Mouse (Mus musculus) erythroid progenitor cell, adult 5-6 weeks (primary cell): Measurements from ENCODE around the gene Ccdc136. TPM values are rescaled to one million over a fixed set of nuclear protein-coding genes. Genes with fewer than 3 reads are reported as not detected.
"Not testable (repeated sequence)": the region's sequence is repeated elsewhere in the genome, so short reads cannot be mapped to it uniquely, and the experiment has no call there.

Source experiments
- ATAC-seq: replicated peaks from 2 replicates; pipeline ENCODE4 v1.8.0; 2016; ENCODE audit warnings: moderate number of reproducible peaks, mild to moderate bottlenecking, moderate TSS enrichment, inconsistent platforms; ENCODE audit not compliant: poor library complexity, low FRiP score, severe bottlenecking
- total RNA-seq, 2 experiments: library from RNA; stranded (forward) in 1 of 2; stranded (reverse) in 1 of 2; fragments of 150-400 nt in 1 of 2; fragments of 186-747, 209-891 nt in 1 of 2; gene quantifications; 2 replicates each; pipeline versions ENCODE4 v1.2.3 to v1.2.4; 2015 to 2017; ENCODE audit warnings: low replicate concordance in 2 of 2

The Ccdc136 gene
- total RNA-seq, 2 experiments from 2014 or later: not detected

DNA sequence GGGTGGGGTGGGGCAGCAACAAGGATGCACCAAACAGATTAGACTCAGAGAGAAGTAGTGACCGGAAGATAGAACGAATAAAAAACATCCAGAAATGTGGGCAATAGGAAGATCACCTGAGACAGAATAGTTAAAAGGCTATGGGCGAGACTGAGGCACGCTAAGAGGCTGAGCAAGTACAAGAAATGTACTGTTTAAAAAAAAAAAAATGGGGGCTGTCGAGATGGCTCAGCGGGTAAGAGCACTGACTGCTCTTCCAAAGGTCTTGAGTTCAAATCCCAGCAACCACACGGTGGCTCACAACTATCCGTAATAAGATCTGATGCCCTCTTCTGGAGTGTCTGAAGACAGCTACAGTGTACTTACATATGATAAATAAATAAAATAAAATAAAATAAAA, 4.9 kb upstream of the Ccdc136 start:
- not testable (repeated sequence) for ATAC-seq

DNA sequence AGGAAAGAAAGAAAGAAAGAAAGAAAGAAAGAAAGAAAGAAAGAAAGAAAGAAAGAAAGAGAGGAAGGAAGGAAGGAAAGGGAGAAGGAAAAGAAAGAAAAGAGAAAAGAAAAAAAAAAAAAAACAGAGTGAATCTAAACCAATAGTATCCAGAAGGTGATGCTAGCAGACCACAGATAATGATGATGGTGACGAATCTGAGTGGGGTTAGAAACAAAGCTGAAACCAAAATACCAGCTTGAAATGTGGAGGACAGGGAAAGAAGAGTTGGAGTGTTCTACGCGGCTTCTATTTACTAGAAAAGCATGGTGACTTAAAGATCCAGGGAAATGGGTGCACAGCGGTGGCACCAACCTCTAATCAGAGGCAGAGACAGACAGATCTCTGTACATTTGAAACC, 4.3 kb upstream of the Ccdc136 start:
- no peak for ATAC-seq

DNA sequence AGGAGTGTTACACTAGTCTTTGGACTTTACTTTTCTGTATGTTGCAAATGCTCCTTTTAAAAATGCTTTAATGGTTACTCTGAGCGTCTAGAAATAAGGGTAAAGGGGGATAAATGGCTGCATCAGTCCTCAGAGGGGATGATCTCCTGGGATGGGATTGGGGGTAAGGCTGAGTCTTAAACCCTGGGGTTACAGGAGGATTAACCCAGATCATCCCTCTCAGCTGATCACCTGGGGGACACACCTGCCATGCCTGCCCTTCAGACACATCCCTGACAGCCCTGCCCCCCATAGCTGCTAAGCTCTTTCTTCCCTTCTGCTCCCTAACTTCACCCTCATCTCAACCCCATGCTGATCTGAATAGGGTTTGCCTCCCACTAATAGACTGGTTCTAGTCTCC, 1.8 kb upstream of the Ccdc136 start:
- ATAC-seq: no peak

DNA sequence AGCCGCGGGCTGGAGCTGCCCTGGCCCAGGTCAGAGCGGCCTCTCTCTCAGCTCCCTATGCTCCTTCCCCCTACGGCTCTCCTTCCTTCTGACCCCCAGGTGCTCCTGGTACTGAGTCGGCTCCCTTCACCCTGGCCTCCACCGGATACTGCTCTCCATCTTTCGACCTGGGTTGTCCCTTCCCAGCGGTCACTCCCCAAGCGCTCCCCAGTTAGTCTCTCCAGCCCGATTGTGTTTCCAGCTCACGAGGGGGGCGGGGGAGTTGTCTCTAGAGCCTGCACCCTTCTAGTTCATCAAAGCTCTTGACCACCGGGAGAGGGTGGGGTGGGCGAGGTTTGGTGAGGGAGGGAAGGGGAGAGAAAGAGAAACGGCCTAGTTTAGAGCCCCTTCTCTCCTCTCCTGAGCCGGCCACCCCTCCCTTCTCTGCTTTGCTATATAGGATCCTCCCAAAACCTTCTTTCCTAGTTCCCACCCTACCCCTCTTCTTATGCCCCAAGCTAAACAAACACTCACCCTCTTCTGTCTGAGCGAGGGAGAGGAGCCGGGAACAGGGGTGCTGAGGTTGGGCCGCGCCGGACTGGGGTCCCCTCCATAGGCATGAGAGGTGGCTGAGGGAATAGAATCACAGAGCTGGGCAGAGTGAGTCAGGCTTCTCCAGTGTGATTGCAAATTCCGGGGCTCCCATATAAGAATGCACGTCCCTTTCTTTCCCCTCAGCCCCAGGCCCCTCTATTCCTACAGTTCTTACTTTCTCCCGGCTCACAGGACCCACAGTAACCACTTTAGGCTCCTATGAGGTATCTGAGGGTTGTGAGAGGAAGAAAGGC, 818 bp downstream of the Ccdc136 start:
- ATAC-seq: no peak

DNA sequence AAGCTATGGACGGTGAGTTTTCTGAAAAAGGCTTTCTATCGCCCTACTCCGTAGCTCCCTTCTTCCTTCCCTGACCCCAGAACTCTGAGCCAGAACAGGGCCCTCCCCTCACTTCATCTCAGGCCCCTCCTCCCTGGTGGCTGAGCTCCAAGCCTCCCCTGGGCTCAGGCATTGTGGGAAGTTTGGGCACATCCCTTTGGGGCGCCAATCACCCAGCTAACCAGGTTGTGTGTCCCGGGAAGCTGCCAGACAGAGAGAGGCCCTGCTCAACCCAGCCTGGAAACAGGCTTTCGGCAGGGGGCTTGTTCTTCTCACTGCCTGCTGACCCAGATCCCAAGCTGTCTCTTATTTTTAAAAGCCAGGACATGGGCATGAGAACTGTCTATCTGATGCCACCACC, 1.5 kb downstream of the Ccdc136 start:
- ATAC-seq: no peak

DNA sequence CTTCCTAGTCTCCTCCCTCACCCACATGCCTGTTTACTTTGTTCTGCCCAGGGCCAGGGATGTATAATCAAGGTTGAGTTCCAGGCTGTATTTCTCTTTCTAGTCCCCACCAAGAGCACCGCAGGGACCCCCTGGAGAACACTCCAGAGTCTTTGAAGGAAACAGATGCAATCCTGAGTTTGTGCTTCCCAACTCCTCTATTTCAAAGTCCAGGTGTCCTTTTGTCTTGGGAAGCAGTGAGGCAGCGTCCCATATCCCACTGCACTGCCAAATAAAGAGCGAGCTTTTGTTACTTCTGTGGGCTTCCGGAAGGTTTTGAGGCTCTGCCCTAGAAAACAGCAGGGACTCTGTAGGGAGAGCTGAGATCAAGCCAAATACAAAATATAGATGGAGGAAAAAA, 3.7 kb downstream of the Ccdc136 start:
- ATAC-seq: no peak

DNA sequence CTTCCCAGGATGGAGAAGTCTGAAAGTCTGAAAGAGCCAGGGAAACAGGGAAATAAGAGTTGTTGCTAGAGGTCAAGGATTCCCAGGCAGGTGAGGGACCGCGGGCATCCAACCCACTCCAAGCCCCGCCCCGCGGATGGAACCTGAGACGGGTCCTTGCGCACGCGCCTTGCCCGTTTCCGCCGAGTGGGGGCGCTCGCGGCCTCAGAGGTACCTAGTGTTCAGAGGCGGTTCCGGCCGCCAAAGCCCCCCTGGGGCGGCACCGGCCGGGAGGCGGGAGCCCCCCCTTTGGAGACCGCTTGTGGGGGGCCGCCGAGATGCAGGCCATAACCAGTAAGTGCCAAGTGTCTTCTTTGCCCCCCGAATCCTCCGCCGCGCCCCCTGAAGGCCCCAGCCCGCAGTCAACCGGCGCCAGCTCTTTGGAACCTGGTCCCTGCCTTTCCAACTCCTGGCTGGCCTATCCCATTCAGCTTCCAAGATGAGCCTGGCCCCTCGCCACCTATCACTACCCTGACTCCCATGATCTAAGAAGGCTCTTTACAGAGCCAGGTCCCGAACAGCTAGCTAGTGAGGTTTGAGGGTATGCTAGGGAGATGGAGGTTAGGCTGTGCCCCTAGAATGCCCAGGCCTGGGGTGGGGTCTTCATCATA, 6.7 kb downstream of the Ccdc136 start:
- ATAC-seq: no peak

DNA sequence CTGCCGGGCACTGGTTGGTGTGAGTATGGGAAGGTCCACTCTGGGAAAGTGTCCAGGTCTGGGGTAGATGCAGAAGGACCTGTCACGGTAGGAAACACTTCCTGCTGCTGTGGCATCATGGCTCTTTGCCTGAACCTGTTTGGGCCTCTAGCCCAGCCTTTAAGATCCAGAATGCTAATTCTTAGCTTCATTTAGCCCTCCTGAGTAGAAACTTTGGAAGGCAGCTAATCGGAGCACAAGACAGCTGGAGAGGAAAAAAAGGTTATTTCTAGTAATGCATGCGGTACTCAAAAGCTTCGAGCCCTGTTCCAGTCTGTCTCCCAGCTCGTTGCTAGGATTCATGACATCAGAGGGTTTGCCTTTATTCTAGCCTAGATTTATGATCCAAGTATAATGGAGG, 10.3 kb downstream of the Ccdc136 start:
- no peak for ATAC-seq

DNA sequence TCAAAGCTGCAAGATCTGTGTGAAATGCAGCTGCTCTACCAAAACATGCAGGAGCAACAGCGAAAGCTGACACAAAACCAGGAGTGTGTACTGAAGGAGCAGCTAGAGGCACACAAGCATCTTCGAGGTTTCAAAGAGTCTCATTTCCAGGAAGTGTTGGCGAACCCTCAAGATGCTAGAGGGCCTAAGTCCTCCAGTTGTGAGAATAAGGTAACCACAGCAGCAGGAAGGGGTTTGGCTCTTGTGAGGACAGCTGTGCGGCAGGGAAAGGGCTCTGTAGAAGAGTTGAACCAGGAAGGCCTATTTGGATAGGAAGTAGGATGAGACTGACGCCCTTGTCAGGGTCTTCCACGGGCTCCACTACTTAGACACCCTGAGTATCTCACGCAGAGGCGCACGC, 19.3 kb downstream of the Ccdc136 start:
- no peak for ATAC-seq

DNA sequence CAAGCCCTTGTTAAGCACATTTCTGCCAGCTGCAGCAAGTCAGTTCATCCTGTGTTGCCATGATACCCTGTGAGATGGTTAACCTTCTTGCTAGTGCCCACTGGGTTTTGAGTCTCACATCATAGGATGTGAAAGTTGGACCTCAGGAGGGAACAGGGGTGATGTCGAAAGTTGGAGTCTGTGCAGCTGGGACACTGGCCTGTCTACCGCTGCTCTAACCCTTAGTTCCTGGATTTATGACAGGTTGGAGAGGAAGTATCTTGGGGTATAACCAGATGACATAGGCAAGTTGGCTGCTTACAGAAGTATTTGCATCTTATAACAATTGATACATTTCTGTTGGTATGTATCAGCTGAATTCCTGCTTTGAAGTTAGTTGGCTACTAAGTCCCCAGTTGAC, 24.5 kb downstream of the Ccdc136 start:
- no peak for ATAC-seq

DNA sequence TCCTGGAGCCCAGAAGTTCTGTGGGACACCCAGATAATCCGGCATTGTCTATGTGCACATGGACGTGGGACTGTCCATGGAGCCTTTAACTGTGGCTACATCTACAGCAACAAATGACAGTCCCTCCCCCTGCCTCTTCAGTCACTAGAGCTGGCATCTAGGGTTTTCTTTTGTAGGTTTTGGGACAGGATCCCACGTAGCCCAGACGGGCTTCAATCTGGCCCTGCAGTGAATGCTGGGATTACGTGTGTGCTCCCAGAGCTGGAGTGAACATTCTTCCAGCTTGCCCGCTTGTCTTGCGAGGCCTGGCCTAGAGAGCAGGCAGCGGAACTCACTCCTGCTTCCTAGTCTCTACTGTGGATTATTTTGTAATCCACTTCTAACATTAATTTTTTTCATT, 29.0 kb downstream of the Ccdc136 start:
- no peak for ATAC-seq

DNA sequence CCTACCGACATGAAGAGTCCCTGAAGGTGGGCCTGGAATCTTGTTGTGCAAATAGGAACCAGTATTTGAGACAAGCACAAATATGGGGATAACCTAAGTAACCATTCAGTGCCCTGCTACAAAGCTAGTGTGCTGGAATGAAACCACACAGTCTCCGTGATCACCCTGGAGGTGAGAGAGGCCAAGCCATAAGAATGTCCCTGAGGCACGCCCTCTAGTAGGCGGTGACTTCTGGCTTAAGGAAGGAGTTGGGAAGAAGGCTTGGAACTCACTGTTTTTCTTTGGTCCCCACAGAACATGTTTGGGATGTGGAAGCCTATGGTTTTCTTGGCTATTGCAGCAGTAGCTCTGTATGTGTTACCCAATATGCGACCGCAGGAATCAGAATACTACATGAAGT, 30.2 kb downstream of the Ccdc136 start:
- no peak for ATAC-seq

DNA sequence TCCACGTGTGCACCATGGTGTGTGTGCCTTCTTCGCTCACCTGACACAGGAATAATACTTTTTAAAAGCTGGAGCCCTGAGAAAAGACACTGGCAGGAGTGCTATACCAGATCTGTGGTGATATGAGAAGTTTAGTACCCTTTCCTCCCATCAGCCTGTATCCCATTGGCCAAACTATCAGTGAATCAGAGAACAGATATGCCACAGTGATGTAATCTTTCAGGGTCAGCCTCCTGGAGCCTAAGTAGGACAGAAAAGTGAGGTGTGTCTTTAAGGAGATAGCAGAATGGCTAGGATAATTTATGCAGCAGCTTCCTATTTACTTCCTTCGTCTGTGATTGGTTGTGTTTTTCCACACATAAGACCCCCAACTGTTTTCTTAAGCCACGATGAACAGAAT, 32.1 kb downstream of the Ccdc136 start:
- no peak for ATAC-seq

DNA sequence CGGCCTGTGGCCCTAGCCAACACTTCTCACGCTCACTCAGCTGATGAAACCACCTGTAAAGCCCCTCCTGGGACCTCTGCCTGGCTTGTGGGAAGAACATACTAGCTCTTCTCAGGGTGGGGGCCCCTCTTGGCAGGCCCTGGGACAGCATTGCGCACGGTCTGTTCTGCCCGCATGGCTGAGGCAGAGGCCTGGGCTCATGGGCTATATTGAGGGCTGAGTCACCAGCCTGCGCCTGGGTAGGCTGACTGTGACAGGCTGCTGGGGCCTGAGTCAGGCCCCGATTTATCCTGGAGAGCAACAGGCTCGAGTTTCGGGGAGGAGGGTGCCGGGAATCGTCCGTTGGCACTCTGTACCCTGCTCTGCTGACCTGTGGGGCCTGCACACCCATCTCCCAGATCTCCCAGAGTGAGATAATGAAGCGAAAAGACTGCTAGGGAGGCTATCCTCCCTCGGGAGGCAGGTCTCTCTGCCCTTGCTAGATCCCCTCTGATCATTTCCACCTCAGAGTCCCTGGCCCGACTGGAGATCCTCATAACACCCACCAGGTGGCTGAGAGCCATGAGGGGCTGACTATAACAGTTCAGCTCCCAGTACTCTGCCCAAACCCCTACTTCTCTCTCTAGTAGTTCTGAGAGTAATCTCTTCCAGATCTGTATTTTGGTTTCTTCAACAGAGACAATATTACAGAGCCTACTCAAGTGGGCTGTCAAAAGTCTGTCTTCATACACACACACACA, 34.7 kb downstream of the Ccdc136 start:
- ATAC-seq: no peak

DNA sequence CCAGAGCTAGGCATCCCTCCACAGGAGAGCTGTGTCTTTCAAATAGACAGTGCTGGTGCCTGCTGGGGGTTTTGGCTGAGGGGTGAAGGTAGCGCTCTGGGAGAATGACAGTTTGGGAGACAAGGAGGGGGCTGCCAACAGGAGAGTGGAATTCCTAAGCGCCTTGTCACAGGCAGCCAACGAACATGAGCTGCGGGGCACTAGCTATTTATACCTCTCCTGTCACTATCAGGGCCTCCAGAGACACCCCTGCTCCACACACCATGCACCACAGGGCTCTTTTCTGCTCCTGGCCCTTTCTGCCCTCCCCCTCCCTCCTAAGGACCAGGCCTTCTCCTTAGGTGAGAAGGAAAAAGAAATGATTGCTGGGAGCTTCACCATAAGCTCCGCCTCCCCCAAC, 35.4 kb downstream of the Ccdc136 start:
- no peak for ATAC-seq

DNA sequence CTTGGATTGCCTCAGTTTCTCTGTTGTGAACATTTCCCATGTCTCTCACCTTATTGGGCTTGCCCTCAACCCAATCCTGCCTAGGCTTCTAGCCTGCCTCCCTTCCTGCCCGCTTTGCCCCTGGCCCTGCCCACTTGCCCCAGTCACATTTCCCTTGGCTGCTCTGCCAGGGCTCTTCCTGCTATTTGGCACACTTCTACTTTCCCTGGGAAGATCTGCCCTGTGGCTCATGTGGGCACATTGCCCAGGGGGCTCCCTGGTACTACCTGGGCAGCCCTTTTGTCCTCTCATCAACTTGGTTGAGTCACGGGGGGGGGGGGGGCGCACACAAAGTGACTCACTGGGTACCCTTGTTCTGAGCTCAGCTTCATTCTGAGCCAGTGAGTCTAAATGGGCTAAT, 36.0 kb downstream of the Ccdc136 start:
- no peak for ATAC-seq

DNA sequence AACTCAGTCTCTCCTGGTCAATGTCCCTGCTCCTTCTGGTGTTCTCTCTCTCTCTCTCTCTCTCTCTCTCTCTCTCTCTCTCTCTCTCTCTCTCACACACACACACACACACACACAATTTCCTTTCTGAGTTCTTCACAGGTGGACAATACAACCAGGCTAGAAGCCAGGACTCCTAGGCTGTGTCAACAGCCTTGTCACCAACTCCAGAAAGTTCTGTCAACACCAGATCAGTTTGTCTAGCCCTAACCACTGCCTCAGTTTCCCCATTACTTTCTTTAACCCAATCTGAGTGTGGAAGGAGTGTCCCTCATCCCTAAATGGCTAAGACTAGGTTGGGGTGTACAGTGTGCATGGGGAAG, 36.5 kb downstream of the Ccdc136 start:
- no peak for ATAC-seq

DNA sequence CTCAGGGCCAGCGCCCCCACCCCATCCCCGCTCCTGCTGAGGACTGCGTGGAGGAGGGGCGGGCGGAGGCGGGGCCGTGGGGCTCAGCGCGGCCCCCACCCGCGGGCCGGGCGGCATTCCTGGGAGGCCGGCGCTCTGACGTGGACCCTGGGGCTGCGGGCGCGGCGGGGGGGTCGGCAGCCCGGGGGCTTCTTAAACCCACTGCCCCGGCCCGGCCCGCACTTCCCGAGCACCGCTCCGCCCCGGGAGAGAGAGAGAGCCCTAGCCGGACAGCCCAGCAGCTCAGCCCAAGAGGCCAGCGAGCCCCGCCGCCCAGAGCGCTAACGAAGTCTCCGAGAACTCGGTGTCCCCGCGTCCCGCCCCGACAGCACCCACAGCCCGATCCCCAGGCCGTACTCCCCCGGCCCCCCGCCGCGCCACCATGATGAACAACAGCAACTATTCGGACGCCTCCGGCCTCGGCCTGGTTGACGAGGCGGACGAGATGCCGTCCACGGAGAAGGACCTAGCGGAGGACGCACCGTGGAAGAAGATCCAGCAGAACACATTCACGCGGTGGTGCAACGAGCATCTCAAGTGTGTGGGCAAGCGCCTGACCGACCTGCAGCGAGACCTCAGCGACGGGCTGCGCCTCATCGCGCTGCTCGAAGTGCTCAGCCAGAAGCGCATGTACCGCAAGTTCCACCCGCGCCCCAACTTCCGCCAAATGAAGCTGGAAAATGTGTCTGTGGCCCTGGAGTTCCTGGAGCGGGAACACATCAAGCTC, 37.1 kb downstream of the Ccdc136 start, which contains the start of gene Flnc:
Gene Flnc, plus strand, starts transcription at position 219 of the 766 bp plus-strand sequence.
- no peak for ATAC-seq

DNA sequence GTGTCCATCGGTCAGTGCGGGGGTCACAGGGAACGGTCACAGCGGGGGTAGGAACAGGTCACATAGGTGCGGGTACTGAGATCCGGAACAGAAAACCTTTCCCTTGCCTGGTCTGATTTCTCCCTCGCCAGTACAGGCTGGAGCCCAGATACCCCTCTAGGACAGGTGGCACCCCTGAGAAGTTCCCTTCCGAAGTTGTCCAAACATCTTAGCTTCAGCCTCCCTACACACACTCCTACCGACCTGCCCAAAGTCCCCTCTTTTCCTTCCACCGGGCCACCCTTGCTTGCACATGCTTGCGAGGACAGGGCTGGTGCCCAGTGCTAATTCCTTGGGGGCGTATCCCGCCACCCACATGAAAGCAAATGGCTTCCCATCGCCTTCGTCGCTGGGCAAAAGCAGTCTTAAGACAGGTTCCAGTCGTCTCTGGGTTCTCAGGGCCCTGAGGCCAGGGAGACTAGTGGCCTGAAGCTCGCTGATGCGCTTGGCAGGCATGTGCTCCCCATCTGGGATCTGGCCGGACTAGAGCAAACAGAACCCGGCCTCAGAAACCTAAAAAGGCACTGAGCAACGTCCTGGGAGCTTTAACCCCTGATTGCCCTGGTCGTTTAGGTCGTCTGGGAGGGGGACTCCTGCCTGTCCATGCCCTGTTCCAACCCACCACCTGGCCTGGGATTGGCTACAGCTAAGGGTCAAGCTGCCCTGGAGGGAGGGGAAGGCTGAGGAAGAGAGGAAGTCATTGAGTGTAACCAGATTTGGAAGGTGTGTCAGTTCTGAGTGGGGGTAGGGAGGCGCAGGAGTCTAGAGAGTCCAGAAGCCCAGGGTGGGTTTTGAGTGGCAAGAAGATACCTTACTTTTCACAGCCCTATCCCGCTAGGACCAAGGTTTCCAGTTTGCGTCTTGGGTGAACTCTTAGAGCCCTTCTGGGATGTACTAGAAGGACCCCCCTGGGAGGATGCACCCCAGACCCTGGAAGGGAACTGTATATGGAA, 38.0 kb downstream of the Ccdc136 start:
- no peak for ATAC-seq
